Mouse (Mus musculus): ENCODE measurements around the gene Cdhr5.

Gene Cdhr5

DNA sequence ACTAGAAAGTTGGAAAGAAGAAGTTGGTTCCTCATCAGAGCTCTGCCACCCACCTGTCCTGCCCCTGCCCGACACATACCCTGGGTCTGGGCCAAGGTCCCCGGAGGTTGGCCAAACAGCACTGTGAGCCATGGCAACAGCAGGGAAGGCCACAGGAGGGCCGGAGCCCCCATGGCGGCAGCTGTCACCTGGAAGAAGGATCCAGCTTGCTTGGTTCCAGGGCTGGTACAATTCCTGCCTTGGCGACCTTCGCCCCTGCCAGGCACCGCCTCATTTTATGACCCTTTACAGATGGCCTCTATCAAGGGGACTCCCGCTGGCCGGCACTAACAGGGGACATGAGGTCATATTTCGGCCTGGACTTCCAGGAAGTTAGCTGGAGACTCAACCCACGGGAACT, at the start of gene Cdhr5:
Gene Cdhr5, minus strand, starts transcription at position 241 of the 400 bp plus-strand sequence.
- DNase-seq (ENCODE audit: low read depth, low spot score), result no peak

GRCm38 (mm10) chr7:141324686-141325085, 48.1 kb upstream of the Cdhr5 start:
- no peak for DNase-seq (ENCODE audit: low read depth, low spot score)

- DNase-seq (ENCODE audit: low read depth, low spot score), result peak; percentile 51
Measured at GRCm38 (mm10) chr7:141319446-141319845, 42.9 kb upstream of the Cdhr5 start.

DNA sequence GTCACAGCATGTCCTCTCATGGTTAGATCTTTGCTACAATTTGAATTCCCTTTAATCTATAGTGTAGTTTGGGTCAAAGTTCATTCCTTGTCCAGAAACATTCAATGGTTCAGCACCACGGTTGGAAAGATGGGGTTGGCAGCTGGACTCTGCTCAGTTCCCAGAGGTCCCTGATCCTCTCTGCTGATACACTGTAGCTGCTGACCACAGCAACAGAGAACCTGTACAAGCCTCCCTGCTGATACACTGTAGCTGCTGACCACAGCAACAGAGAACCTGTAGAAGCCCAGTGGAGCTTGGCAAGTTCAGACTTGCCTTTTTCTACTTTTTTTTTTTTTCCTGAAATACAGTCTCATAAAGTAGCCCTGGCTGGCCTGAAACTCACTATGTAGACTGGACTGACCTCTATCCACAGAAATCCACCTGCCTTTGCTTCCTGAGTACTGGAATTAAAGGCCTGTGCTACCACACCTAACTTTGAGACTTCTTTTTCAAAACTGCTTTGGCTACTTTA, 41.1 kb upstream of the Cdhr5 start:
- DNase-seq (ENCODE audit: low read depth, low spot score), result no peak

DNA sequence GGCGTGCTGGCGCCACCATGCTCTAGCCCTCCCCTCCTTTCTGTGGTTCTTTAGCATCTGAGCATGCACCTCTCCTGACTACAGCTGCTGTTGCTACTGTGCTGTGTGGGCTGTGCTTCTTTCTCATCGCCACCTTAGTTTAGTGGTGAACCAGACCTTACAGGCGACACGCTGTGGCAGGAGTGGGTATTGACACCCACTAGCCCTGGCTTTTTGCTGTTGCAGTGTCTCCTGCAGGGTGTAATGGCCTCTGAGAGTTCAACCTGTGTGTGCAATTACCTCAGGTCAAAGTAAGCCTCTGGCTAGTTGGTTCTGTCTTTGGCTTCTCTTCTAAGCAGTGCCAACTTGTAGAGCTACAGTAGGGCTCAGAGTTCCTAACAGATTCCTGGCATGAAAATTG, 39.4 kb upstream of the Cdhr5 start:
- peak; percentile 73 for DNase-seq (ENCODE audit: low read depth, low spot score)

- DNase-seq (ENCODE audit: low read depth, low spot score), result no peak
Measured at GRCm38 (mm10) chr7:141315076-141315475, 38.5 kb upstream of the Cdhr5 start.

DNA sequence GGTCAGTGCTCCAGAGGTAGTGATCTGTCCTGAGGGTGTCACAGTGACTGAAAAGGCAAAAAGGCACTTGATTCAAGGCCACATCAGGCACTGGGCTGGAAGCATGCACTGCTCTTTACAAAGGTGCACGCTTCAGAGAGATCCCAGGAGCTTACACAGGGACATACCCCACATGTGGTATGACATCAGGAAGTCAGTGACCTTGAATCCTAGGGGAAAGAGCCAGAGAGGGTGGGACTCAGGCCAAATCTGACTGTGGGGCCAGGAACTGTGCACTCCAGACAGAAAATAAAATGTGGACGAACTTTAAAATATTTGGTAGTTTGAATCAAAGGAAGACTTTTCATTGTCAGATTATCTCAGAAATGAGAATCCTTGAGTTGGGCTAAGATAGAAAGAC, 37.8 kb upstream of the Cdhr5 start:
- DNase-seq (ENCODE audit: low read depth, low spot score), result no peak

DNA sequence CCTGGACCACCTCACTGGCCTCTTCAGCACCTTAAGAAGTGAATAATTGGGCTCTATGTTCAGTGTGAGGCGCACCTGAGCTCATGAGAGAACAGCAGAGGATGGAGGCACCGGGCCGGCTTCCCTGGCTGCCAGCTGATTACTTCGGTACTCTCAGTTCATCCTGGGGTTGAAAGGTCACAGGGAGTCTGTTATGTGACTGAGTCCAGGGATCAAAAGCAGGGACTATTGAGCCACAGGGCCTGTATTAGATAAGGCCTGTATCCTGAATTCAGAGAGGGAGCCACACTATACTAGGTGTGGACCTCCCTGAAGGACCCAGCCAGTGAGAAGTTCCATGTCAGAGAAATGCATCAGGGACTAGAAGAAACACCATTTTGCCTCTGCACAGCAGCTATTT, 28.0 kb upstream of the Cdhr5 start:
- DNase-seq (ENCODE audit: low read depth, low spot score), result no peak

GRCm38 (mm10) chr7:141302702-141303268, 26.2 kb upstream of the Cdhr5 start:
- DNase-seq (ENCODE audit: low read depth, low spot score), result no peak

- DNase-seq (ENCODE audit: low read depth, low spot score), result no peak
Measured at GRCm38 (mm10) chr7:141301386-141301785, 24.8 kb upstream of the Cdhr5 start.

DNA sequence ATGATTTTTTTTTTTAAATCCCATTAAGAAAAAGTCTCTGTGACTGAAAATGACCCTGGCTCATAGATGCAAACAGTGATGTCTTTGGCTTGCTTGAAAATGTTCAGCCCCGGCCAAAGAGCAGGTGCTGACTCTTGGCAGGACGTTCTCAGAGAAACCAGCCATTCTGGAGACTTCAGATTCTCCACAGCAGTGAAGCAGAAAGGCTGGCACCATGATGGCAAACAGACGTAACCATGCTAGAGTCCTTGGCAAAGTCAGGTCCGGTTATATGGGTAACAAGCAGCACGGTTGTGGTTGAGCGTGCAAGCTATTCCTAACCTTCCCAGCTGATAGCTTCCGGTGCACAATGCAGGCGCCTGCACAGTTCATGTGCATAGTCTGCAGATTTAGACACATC, 22.6 kb upstream of the Cdhr5 start:
- DNase-seq (ENCODE audit: low read depth, low spot score), result no peak

- DNase-seq (ENCODE audit: low read depth, low spot score), result no peak
Measured at GRCm38 (mm10) chr7:141297926-141298650, 21.5 kb upstream of the Cdhr5 start.

GRCm38 (mm10) chr7:141294479-141294878, 17.9 kb upstream of the Cdhr5 start:
- DNase-seq (ENCODE audit: low read depth, low spot score), result no peak

GRCm38 (mm10) chr7:141293852-141294471, 17.4 kb upstream of the Cdhr5 start:
- peak; percentile 36 for DNase-seq (ENCODE audit: low read depth, low spot score)

DNA sequence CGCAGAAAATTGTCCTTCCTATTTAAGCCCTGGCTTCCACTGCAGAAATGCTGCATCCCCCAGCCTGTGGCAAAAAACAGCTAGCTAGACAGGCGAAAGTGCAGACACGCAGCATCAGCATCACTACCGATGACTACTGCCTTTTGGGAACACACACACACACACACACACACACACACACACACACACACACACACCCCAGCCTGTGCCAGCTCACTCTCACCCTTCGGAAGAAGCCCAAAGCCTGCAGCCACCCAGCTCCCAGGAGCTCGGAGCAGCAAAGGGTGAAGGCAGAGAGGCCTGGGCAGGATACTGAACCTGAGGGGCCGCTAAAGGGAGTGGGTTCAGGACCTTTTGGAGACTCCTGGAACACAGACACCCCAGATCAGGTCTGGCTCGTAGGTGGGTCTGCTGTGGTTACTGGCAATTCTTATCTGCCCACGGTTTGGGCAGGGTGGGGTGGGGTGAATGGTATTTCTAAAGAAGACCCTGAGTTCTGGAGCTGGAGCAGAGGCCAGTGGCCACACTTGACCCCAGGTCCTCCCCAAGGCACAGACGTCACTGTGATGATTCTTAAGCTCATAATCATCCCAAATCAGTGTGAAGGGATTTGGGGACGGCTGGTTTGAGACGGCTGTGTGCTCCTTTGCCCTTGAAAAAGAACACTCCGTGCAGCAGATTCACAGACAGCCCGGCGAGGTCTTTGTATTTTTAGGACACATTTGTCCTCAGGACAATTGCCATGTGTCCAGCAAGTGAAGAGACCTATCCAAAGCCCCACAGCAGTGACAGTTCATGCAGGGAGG, 16.2 kb upstream of the Cdhr5 start:
- no peak for DNase-seq (ENCODE audit: low read depth, low spot score)

DNA sequence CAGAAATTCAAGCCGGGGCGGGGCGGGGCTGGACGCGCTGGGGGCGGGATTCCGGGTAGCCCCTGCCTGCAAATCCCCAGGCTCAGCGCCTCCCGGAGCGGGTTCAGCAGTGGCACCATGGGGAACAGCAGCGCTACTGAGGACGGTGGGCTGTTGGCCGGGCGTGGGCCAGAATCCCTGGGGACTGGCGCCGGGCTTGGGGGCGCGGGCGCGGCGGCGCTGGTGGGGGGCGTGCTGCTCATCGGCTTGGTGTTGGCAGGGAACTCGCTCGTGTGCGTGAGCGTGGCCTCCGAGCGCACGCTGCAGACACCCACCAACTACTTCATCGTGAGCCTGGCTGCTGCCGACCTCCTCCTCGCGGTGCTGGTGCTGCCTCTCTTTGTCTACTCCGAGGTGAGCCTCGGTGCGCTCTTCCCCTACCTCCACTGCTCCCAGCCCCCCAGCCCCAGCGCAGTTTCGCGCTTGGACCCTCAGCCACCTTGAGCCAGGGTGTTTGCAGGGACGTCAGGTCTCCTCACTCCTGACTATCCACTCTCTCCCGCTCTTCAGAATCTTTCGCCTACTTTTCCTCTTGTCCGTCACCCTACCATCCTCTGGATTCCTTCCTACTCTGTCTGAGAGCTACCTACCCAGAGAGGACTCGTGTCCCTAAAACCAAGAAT, 15.5 kb upstream of the Cdhr5 start, which contains the start of gene Drd4:
Gene Drd4, plus strand, starts transcription at position 86 of the 662 bp plus-strand sequence.
- DNase-seq (ENCODE audit: low read depth, low spot score), result peak; percentile 45

- DNase-seq (ENCODE audit: low read depth, low spot score), result peak; percentile 55
Measured at GRCm38 (mm10) chr7:141288042-141288441, 11.5 kb upstream of the Cdhr5 start.

DNA sequence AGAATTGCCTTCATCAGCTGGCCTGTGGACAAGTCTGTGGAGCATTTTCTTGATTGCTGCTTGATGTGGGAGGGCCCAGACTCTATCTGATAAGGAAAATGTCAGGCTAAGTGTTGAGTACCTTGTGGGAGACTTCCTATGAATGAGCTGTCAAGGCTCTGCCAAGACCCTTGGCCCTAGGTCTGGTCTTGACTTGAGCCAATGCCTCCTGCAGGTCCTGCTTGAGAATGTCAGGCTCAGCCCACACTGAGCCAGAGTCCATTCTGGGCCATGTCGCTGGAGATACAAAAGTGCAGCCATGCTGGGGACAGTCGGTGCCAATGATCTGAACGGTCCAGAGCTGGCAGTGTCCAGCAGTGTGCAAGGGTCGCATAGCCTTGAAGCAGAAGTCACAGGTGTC, 6.2 kb upstream of the Cdhr5 start:
- DNase-seq (ENCODE audit: low read depth, low spot score), result no peak

DNA sequence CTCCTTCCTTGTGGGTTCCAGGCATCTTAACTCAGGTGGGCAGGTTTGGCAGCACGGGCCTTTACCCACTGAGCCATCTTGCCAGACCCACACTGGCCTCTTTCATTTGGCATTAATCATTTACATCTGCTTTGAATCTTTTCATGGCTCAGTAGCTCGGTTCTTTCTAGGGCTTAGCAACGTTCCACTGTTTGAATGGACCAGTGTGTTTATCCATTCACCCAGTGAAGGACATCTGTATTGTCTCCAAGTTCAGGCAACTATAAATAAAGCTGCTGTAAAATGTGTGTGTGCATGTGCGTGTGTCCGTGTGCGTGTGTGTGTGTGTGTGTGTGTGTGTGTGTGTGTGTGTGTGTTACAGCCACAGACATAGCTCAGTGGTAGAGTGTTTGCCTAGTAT, 4.9 kb upstream of the Cdhr5 start:
- DNase-seq (ENCODE audit: low read depth, low spot score), result no peak

DNA sequence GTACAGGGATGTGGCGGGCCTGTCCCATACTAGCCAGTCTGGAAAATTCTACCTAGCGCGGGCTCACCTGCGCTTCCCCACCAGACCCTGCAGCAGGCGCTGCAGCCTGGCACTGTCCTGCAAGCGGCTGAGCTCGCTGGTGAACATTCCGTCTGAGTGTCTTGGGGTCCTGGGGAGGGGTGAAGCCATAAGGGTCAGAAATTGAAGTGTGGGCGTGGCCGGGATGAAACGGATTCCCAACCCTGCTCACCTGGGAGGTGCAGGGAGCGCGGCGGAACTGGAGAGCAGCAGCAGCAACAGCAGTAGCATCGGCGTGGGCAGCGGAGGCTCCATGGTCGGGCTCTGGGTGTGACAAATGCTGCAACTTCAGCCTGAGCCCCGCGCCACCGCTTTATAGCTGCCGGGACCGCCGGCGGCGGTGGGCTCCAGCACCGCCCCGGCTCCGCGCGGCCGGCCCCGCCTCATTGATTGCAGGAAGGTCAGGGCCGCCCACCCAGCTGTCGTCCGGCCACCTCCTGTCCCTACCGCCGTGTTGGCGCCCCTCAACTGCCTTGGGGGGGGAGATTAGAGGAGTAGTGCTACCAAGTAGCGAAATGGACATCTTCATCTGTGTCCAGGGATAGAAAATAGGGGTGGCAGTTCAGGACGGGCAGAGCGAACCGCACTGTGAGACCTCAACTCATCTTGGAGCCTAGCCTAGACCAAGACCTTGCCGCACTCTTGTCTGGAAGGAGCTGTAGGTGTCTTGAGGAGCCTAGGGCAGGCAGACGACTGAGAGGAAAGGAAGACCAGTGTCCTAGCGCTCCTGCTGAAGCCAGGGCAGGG, 2.4 kb upstream of the Cdhr5 start, which contains the start of gene Sct:
Gene Sct, minus strand, starts transcription at position 368 of the 825 bp plus-strand sequence.
- peak; percentile 78 for DNase-seq (ENCODE audit: low read depth, low spot score)

All from ES-CJ7 (cell line).